Mouse (Mus musculus): Measurements from ENCODE around the gene Ccdc85b. TPM values are rescaled to one million over a fixed set of nuclear protein-coding genes. Genes with fewer than 3 reads are reported as not detected.

Ccdc85b gene
- polyA plus RNA-seq, 1 experiment from 2014 or later, result 6.2 TPM

DNA sequence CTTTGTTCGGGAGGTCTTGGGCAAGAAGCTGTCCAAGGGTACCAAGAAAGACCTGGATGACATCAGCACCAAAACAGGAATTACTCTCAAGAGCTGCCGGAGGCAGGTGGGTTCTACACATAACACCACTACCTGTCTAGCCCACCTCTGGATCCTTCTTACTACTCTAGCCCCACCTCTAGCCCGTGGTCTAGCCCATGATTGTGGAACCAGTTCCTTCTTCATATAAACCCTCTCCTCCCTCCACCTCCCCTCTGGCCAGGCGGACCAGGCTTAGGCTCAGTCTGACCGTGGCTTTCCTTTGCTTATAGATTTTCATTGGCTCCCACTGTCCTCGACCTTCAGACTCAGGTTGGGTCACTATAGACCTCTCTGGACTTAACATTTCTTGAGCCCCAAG lies 3.7 kb upstream of the Ccdc85b start:
- Histone ChIP-seq H3K4me1 (peaks cover 32% of the 10 kb centered on the region), H3K36me3 (peaks cover 47% of the 10 kb centered on the region), H3K27ac (no peak overlapping the region), H3K4me2 (replicated peaks) (peak overlapping the region; percentile 97), H3K27me3 (no peaks in the 10 kb centered on the region), H3K9ac (peak overlapping the region; percentile 81), H3K9me3 (no peaks in the 10 kb centered on the region), H3K4me3 (peak overlapping the region; percentile 73)
- no peak for ATAC-seq (ENCODE audit: low FRiP score, low read depth)
- WGBS, result 92% methylated on average over 6 of the region's 6 CpGs

DNA sequence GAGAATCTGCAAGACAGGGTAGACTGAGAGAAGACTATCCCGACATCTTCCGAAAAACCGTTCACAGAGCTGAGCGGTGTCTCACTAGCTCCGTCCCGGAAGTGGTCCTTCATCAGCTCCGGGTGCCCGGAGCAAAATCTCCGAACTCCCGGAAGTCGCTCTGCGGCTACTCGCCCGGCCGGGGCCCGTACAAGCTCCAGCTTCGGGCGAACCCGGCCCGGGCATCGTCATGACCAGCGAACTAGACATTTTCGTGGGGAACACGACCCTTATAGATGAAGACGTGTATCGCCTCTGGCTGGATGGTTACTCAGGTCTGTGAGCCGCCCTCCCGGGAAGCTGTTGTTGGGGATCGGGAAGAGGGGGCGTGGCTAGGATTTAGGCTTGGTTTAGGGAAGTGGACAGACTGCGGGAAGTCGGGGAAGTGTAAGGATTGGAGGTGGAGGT lies 2.8 kb upstream of the Ccdc85b start, which contains the start of gene Fibp:
Fibp (plus strand) TSS at position 151 of the 447 bp plus-strand sequence.
- under 1% methylated on average over 32 of the region's 32 CpGs for WGBS
- peaks cover 38% of the 10 kb centered on the region for H3K36me3 ChIP-seq
- H3K27ac ChIP-seq, result peak within 1 kb of the TSS; percentile 69; the same call in 1 of the 2 replicates

DNA sequence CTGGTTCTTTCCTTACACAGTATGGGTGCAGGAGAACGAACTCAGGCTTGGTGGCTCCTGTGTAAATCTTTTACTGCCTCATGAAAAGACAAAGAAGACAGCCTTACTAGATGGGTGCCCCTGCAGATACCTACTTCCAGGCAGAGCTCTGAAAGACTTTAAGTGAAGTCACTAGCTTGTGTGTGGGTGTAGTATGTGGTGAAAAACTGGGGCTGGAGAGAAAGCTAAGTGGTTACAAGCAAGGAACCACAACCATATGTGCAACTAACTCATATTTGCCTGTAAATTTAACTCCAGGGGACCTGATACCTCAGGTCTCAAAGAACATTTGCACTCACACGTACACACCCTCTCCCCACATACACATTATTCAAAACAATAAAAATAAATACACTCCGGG lies 2.2 kb upstream of the Ccdc85b start:
- Histone ChIP-seq H3K27ac (peak overlapping the region; percentile 69; the same call in 1 of the 2 replicates), H3K4me1 (peaks cover 47% of the 10 kb centered on the region), H3K27me3 (no peaks in the 10 kb centered on the region), H3K9ac (peak overlapping the region; percentile 81), H3K9me3 (no peaks in the 10 kb centered on the region), H3K4me2 (replicated peaks) (peak overlapping the region; percentile 97), H3K4me3 (peak overlapping the region; percentile 73), H3K36me3 (peaks cover 33% of the 10 kb centered on the region)
- 17% methylated on average over 3 of the region's 3 CpGs for WGBS
- no peak for ATAC-seq (ENCODE audit: low FRiP score, low read depth)

More for the DNA sequence above, 2.8 kb upstream of the Ccdc85b start, which contains the start of gene Fibp:
- peak within 1 kb of the TSS; percentile 97 for H3K4me2 ChIP-seq (replicated peaks)
- H3K27me3 ChIP-seq, result no peaks in the 10 kb centered on the region
- peak; percentile 60 for ATAC-seq (ENCODE audit: low FRiP score, low read depth)
- H3K9me3 ChIP-seq, result no peaks in the 10 kb centered on the region
- H3K9ac ChIP-seq, result peak within 1 kb of the TSS; percentile 81
- H3K4me1 ChIP-seq, result peaks cover 41% of the 10 kb centered on the region
- H3K4me3 ChIP-seq, result peak within 1 kb of the TSS; percentile 73

DNA sequence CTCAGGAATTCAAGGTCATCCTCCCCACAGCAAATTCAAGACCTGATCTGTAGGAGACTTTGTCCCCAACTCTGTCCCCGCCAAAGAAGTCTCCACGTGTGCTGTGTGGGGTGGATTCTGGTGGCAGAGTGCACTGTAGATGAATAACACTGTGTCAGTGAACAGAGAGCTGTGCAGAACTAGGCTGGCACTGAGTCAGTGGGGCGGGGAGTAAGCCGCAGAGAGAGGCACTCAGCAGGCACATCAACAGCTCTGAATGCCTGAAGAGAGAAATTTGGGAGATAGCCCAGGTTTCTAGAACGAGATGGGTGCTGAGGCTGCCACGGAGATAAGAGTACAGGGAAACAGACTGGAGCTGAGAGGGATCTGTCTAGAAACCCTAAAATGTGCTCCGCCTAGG lies 1.3 kb upstream of the Ccdc85b start:
- H3K4me2 ChIP-seq (replicated peaks), result no peak overlapping the region
- H3K27me3 ChIP-seq, result no peaks in the 10 kb centered on the region
- no peaks in the 10 kb centered on the region for H3K9me3 ChIP-seq
- no peak overlapping the region for H3K27ac ChIP-seq
- peaks cover 33% of the 10 kb centered on the region for H3K36me3 ChIP-seq
- whole genome bisulfite sequencing, result 76% methylated on average over 7 of the region's 7 CpGs
- no peak overlapping the region for H3K4me3 ChIP-seq
- peaks cover 45% of the 10 kb centered on the region for H3K4me1 ChIP-seq
- H3K9ac ChIP-seq, result no peak overlapping the region
- no peak for ATAC-seq (ENCODE audit: low FRiP score, low read depth)

DNA sequence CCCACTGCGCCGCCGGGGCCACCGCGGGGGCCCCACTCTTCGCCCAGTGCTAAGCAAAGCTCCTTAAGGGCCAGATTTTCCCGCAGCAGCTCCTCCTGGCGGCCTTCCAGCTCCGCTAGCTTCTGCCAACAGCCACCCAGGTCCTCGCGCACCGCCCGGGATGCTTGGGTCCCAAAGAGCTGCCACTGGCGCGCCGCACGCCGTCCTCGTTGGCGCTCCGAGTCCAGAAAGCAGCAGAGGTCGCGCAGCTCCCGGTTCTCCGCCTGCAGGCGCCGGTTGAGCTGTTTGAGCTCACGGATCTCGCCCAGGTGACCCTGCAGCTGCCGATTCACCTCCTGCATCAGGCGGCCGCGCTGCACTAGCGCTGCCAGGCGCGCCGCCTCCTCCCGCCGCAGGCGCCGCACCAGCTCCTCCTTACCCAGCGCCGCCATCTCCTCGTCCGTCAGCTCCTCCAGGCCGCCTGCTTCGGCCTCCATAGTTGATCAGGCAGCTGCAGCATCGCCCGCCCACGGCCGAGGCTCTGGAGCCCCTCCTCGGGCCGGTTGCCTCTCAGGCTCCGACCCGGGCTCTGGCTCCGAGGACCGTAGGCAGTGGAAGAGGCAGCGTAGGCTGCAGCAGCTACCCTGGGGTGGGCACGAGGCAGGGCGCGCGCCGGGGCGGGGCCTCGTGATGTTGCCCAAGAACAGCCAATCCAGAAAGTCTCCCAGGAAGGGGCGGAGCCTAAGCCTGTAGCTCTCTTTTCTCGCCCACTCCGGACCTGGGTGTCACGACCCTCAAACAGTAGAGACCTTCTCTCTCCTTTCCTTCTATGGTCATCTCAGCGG lies 560 bp downstream of the Ccdc85b start:
- peak; percentile 90 for ATAC-seq (ENCODE audit: low FRiP score, low read depth)
- WGBS, result under 1% methylated on average over 70 of the region's 70 CpGs
- Histone ChIP-seq H3K4me1 (peaks cover 43% of the 10 kb centered on the region), H3K4me3 (peak overlapping the region; percentile 82), H3K36me3 (peaks cover 18% of the 10 kb centered on the region), H3K9me3 (no peaks in the 10 kb centered on the region), H3K9ac (peak overlapping the region; percentile 87), H3K27me3 (no peaks in the 10 kb centered on the region), H3K27ac (peak overlapping the region; percentile 85), H3K4me2 (replicated peaks) (peak overlapping the region; percentile 99)

DNA sequence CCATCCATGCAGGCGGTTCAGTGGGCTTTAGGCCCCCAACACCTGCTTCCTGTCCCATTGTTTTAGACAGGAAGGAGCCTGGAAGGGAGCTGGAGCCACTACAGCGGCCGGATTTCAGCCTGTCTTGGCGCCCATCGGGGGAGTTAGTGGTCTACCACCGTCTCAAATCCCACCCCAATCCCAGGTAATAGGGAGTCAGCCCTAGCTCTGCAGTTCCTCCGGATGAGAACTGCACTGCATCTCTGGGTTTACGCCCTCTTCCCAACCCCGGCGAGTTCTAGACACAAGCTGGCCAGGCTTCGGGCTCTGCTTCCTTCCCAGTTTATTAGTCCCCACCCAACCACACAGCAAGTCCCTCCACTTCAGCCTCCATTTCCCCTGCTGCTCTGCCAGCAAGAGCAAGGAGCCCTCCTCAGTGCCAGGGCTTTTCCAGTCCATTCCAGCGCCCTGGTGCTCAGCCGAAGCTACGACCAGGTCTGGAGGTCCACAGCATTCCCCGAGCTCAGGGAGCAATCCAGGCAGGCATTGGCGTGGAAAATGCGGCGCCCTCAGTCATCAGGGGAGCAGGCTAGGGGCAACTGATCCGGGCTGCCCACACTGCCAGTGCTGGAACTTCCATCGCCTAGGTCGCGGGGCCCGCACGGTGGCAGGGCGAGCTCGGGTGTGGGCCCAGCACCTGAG lies 1.3 kb downstream of the Ccdc85b start:
- 2% methylated on average over 26 of the region's 26 CpGs for WGBS
- no peak for ATAC-seq (ENCODE audit: low FRiP score, low read depth)
- peak overlapping the region; percentile 87 for H3K9ac ChIP-seq

DNA sequence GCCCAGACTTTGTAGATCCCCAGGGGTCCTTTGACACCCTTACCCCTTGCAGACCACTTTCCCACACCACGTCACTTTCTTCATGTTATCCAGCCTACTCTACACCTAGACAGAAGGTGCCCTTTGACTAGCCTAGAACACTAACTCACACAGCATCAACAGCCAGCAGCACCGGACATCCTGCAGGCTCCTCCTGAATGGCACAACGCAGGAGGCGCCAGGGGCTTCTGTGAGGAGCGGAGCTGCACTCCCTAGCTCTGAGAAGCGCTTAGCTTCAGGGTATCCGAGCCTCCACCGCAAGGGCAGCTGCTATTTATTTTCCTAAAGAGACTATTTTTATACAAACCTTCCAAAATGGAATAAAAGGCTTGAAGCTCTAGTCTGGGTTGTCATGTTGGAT lies 2.1 kb downstream of the Ccdc85b start:
- peaks cover 13% of the 10 kb centered on the region for H3K36me3 ChIP-seq
- H3K4me3 ChIP-seq, result peak overlapping the region; percentile 82
- H3K9ac ChIP-seq, result peak overlapping the region; percentile 87; the same call in 1 of the 2 replicates

More for the DNA sequence above, 1.3 kb downstream of the Ccdc85b start:
- Histone ChIP-seq H3K27ac (peak overlapping the region; percentile 85), H3K27me3 (no peaks in the 10 kb centered on the region), H3K4me3 (peak overlapping the region; percentile 82), H3K4me1 (peaks cover 38% of the 10 kb centered on the region), H3K36me3 (peaks cover 13% of the 10 kb centered on the region), H3K4me2 (replicated peaks) (peak overlapping the region; percentile 99), H3K9me3 (no peaks in the 10 kb centered on the region)

DNA sequence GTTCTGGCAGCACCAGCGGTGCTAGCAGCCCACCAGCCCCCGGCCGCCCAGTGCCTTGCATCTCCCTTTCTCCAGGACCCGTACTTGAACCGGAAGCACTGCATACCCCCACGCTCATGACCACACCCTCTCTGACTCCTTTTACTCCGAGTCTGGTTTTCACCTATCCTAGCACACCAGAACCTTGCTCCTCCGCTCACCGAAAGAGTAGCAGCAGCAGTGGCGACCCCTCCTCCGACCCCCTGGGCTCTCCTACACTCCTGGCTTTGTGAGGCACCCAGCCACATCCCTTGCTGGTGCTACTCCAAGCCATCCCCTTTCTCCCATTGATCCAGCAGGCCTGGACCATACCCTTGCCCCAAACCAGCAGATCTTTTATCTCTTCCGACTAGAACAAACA lies 2.7 kb downstream of the Ccdc85b start:
- Histone ChIP-seq H3K9me3 (no peaks in the 10 kb centered on the region), H3K4me2 (replicated peaks) (peak overlapping the region; percentile 99), H3K4me3 (peak overlapping the region; percentile 82; the same call in 1 of the 2 replicates)

More for the DNA sequence above, 2.1 kb downstream of the Ccdc85b start:
- no peak for ATAC-seq (ENCODE audit: low FRiP score, low read depth)
- WGBS, result 70% methylated on average over 8 of the region's 8 CpGs
- Histone ChIP-seq H3K27ac (no peak overlapping the region), H3K27me3 (peaks cover 4% of the 10 kb centered on the region), H3K4me1 (peaks cover 32% of the 10 kb centered on the region), H3K4me2 (replicated peaks) (peak overlapping the region; percentile 99), H3K9me3 (no peaks in the 10 kb centered on the region)

DNA sequence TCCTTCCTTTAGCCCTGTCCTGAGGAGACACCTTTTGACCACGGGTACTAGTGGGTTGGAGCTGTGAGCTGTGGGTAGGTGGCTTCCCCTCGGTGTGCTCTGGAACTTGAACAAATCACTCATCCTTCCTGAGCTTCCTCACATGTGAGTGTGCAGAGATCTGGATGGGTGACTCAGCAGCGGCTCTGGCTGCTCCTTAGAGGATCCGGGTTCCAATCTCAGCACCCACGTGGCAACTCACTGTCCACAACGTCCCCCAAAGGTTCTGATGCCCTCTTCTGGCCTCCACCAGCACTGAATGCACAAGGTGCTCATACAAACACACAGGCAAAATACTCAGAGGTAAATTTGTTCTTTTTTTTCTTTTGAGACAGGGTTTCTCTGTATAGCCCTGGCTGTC lies 5.9 kb downstream of the Ccdc85b start:
- Histone ChIP-seq H3K27me3 (peaks cover 42% of the 10 kb centered on the region), H3K9me3 (peaks cover 8% of the 10 kb centered on the region; the same call in 1 of the 2 replicates), H3K4me2 (replicated peaks) (no peak overlapping the region), H3K4me1 (peaks cover 42% of the 10 kb centered on the region), H3K9ac (no peak overlapping the region), H3K4me3 (no peak overlapping the region), H3K27ac (no peak overlapping the region), H3K36me3 (peaks cover 13% of the 10 kb centered on the region)
- ATAC-seq (ENCODE audit: low FRiP score, low read depth), result no peak
- 86% methylated on average over 6 of the region's 6 CpGs for WGBS

More for the DNA sequence above, 2.7 kb downstream of the Ccdc85b start:
- no peak overlapping the region for H3K27ac ChIP-seq
- WGBS, result 82% methylated on average over 12 of the region's 12 CpGs
- peaks cover 9% of the 10 kb centered on the region for H3K27me3 ChIP-seq
- peaks cover 13% of the 10 kb centered on the region for H3K36me3 ChIP-seq
- peak overlapping the region; percentile 87; the same call in 1 of the 2 replicates for H3K9ac ChIP-seq
- H3K4me1 ChIP-seq, result peaks cover 31% of the 10 kb centered on the region
- no peak for ATAC-seq (ENCODE audit: low FRiP score, low read depth)

DNA sequence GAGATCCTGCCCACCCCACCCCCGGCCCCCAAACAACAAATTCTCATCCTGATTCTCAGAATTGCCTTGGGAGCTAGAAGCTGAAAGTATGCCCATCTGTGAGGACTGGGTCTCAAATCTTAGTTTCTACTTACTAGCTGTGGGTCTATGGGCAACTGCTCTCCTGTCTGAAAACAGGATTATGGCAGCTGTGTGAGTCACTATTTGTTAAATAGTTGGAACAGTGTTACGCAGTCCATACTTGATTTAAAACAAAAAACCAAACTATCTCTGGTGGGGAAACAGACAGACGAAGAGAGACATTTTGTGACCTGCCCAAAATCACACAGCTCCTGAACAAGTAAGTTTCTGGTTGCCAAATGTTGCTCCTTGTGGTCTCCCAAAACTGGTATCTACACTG lies 8.0 kb downstream of the Ccdc85b start:
- no peak overlapping the region for H3K9ac ChIP-seq
- peaks cover 56% of the 10 kb centered on the region for H3K27me3 ChIP-seq
- ATAC-seq (ENCODE audit: low FRiP score, low read depth), result no peak

DNA sequence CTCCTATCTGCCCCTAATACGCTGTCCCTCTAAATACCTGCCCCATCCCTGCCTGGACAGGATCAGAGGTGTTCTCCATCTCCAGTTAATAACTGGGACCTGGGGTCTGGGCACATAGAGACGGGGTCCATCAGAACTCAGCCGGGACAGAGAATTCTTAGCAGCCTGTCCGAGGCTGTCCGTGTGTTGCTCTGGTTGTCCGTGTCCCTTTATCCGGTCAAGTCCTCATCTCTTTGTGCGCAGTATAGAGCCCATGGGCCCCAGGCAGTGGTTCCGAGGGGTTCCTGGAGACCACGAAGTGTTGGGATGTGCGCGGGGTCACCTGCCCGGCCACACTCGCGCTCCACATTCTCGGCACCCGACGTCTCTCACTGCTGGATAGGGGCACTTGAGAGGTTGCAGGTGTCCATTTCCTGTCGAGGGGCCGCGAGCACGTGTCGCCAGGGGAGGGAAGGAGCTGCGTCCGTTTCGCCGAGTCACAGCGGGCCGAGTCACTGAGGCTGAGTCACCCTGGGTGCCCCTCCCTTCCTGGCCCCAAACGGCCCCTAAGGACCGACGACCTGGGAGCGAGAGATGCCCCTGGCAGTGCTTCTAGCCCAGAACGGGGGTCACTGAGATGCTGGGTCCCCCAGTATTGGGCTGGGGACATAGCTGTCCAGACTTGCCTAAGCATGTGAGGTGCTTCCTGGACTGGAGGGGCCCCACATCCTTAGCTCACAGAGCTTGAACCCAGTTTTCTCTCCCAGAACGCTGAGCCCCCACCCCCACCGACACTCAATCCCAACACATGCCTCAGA lies 9.1 kb downstream of the Ccdc85b start:
- H3K9me3 ChIP-seq, result peaks cover 8% of the 10 kb centered on the region; the same call in 1 of the 2 replicates
- no peak overlapping the region for H3K9ac ChIP-seq
- peaks cover 21% of the 10 kb centered on the region for H3K4me1 ChIP-seq
- H3K36me3 ChIP-seq, result no peaks in the 10 kb centered on the region
- WGBS, result 6% methylated on average over 36 of the region's 36 CpGs
- no peak overlapping the region for H3K27ac ChIP-seq
- peak overlapping the region; percentile 58 for H3K4me3 ChIP-seq
- H3K27me3 ChIP-seq, result peaks cover 62% of the 10 kb centered on the region
- no peak for ATAC-seq (ENCODE audit: low FRiP score, low read depth)
- peak overlapping the region; percentile 95 for H3K4me2 ChIP-seq (replicated peaks)

More for the DNA sequence above, 8.0 kb downstream of the Ccdc85b start:
- WGBS, result 82% methylated on average over 3 of the region's 3 CpGs
- H3K36me3 ChIP-seq, result peaks cover 10% of the 10 kb centered on the region
- H3K4me3 ChIP-seq, result no peak overlapping the region
- H3K4me1 ChIP-seq, result peaks cover 21% of the 10 kb centered on the region
- no peak overlapping the region for H3K27ac ChIP-seq
- H3K4me2 ChIP-seq (replicated peaks), result no peak overlapping the region
- H3K9me3 ChIP-seq, result peaks cover 8% of the 10 kb centered on the region; the same call in 1 of the 2 replicates

Data from limb, embryonic 13.5 days (tissue).